Mouse (Mus musculus) left cerebral cortex, adult 18-20 months (tissue): ENCODE results near the gene BC048403. TPM values are rescaled to one million over a fixed set of nuclear protein-coding genes. Genes with fewer than 3 reads are reported as not detected.

Source experiments
- total RNA-seq, 2 experiments: library from RNA; stranded (reverse); gene quantifications; 2 replicates each; pipeline ENCODE4 v1.2.3; 2021

Gene BC048403
- total RNA-seq, 2 experiments from 2014 or later = 10.1 TPM

Other genes starting within 250 kb of the BC048403 start
- 10 to 100 TPM; 49.1 to 50.3 TPM for gene Tbk1, start 153.2 kb upstream of the BC048403 start, total RNA-seq
- 10 to 100 TPM; 71.8 to 74.6 TPM for gene Xpot, start 113.6 kb upstream of the BC048403 start, total RNA-seq
- gene D930020B18Rik, start 98.3 kb upstream of the BC048403 start, total RNA-seq = under 1 TPM; 0.23 to 0.60 TPM